Mouse (Mus musculus): ENCODE results near the gene Sfmbt2.

- TF ChIP-seq MEF2A (IDR thresholded peaks at IDR 0.05; ENCODE audit: borderline replicate concordance, low read depth, low read length) (no peak), ZC3H11A (IDR thresholded peaks at IDR 0.05; ENCODE audit: low read depth, low read length) (no peak), POLR2A (IDR thresholded peaks at IDR 0.05; ENCODE audit: low read depth, low read length) (no peak)
Observed at GRCm38 (mm10) chr2:10409422-10409821, 39.1 kb downstream of the Sfmbt2 start.

Data from CH12.LX (cell line).